Mouse (Mus musculus): ENCODE measurements around the gene Tulp2. TPM values are rescaled to one million over a fixed set of nuclear protein-coding genes. Genes with fewer than 3 reads are reported as not detected.
A peak's percentile ranks its signal among the peaks of the same experiment; 100 is the strongest.

Gene Tulp2
- 1 to 10 TPM; 1.2 TPM for polyA plus RNA-seq (2017; shearing (Covaris generic))

GRCm38 (mm10) chr7:45481374-45481927, at the start of gene Tulp2:
TSS of gene Tulp2 (plus strand) at chr7:45481877.
- peak; percentile 80 for ATAC-seq

GRCm38 (mm10) chr7:45433835-45434202, 47.9 kb upstream of the Tulp2 start:
- ATAC-seq, result no peak

- peak; percentile 96 for ATAC-seq
These were observed 47.3 kb upstream of the Tulp2 start, which contains the start of gene Gys1 for GRCm38 (mm10) chr7:45434203-45435015. TSS of gene Gys1 (plus strand) at chr7:45434844.

- no peak for ATAC-seq
These were observed 46.6 kb upstream of the Tulp2 start for GRCm38 (mm10) chr7:45435038-45435437.

- no peak for ATAC-seq
These were observed 45.2 kb upstream of the Tulp2 start for GRCm38 (mm10) chr7:45436444-45436843.

GRCm38 (mm10) chr7:45437046-45437445, 44.6 kb upstream of the Tulp2 start:
- ATAC-seq, result no peak

GRCm38 (mm10) chr7:45437521-45438276, 44.0 kb upstream of the Tulp2 start, which contains the start of gene Ruvbl2:
TSS of gene Ruvbl2 (minus strand) at chr7:45438096.
- no peak for ATAC-seq

GRCm38 (mm10) chr7:45443526-45444420, 37.9 kb upstream of the Tulp2 start:
- ATAC-seq, result no peak

- no peak for ATAC-seq
These were observed 35.1 kb upstream of the Tulp2 start for GRCm38 (mm10) chr7:45446589-45446988.

GRCm38 (mm10) chr7:45447325-45447990, 34.2 kb upstream of the Tulp2 start:
- peak; percentile 21 for ATAC-seq

- no peak for ATAC-seq
These were observed 31.7 kb upstream of the Tulp2 start for GRCm38 (mm10) chr7:45449974-45450373.

- peak; percentile 93 for ATAC-seq
These were observed 30.2 kb upstream of the Tulp2 start for GRCm38 (mm10) chr7:45451344-45451982.

- no peak for ATAC-seq
These were observed 26.7 kb upstream of the Tulp2 start for GRCm38 (mm10) chr7:45454971-45455370.

- no peak for ATAC-seq
These were observed 25.6 kb upstream of the Tulp2 start for GRCm38 (mm10) chr7:45455932-45456696.

GRCm38 (mm10) chr7:45456721-45457203, 24.9 kb upstream of the Tulp2 start:
- ATAC-seq, result no peak

- ATAC-seq, result no peak
These were observed 24.2 kb upstream of the Tulp2 start for GRCm38 (mm10) chr7:45457204-45458060.

- peak; percentile 37 for ATAC-seq
These were observed 22.7 kb upstream of the Tulp2 start for GRCm38 (mm10) chr7:45458748-45459563.

- peak; percentile 90 for ATAC-seq
These were observed 22.0 kb upstream of the Tulp2 start, which contains the start of gene Ftl1 for GRCm38 (mm10) chr7:45459564-45460140. TSS of gene Ftl1 (minus strand) at chr7:45459884.

All from CD4-positive, CD25-positive, alpha-beta regulatory T cell, adult 4 months (primary cell).